Mouse (Mus musculus): ENCODE measurements around the gene Kif3a.
A peak's percentile ranks its signal among the peaks of the same experiment; 100 is the strongest.
"Not testable (repeated sequence)": the region's sequence is repeated elsewhere in the genome, so short reads cannot be mapped to it uniquely, and the experiment has no call there.

Gene Kif3a

GRCm38 (mm10) chr11:53543021-53543420, 24.2 kb upstream of the Kif3a start:
- DNase-seq (ENCODE audit: extremely low spot score, low spot score): no peak

- DNase-seq (ENCODE audit: extremely low spot score, low spot score): no peak
Measured at GRCm38 (mm10) chr11:53546271-53546670, 20.9 kb upstream of the Kif3a start.

- DNase-seq (ENCODE audit: extremely low spot score, low spot score): no peak
Measured at GRCm38 (mm10) chr11:53547566-53547965, 19.6 kb upstream of the Kif3a start.

- no peak for DNase-seq (ENCODE audit: extremely low spot score, low spot score)
Measured at GRCm38 (mm10) chr11:53548036-53548605, 19.1 kb upstream of the Kif3a start.

- DNase-seq (ENCODE audit: extremely low spot score, low spot score): no peak
Measured at GRCm38 (mm10) chr11:53550714-53551113, 16.5 kb upstream of the Kif3a start.

- no peak for DNase-seq (ENCODE audit: extremely low spot score, low spot score)
Measured at GRCm38 (mm10) chr11:53551754-53552153, 15.4 kb upstream of the Kif3a start.

GRCm38 (mm10) chr11:53556529-53556928, 10.7 kb upstream of the Kif3a start:
- not testable (repeated sequence) for DNase-seq (ENCODE audit: extremely low spot score, low spot score)

GRCm38 (mm10) chr11:53557992-53558391, 9.2 kb upstream of the Kif3a start:
- not testable (repeated sequence) for DNase-seq (ENCODE audit: extremely low spot score, low spot score)

GRCm38 (mm10) chr11:53559980-53560379, 7.2 kb upstream of the Kif3a start:
- not testable (repeated sequence) for DNase-seq (ENCODE audit: extremely low spot score, low spot score)

GRCm38 (mm10) chr11:53561986-53562385, 5.2 kb upstream of the Kif3a start:
- no peak for DNase-seq (ENCODE audit: extremely low spot score, low spot score)

GRCm38 (mm10) chr11:53566646-53567045, 533 bp upstream of the Kif3a start:
- DNase-seq (ENCODE audit: extremely low spot score, low spot score): no peak

GRCm38 (mm10) chr11:53580562-53580961, 13.4 kb downstream of the Kif3a start:
- DNase-seq (ENCODE audit: extremely low spot score, low spot score): no peak

GRCm38 (mm10) chr11:53583151-53583550, 16.0 kb downstream of the Kif3a start:
- no peak for DNase-seq (ENCODE audit: extremely low spot score, low spot score)

GRCm38 (mm10) chr11:53584849-53585248, 17.7 kb downstream of the Kif3a start:
- peak; percentile 18 for DNase-seq (ENCODE audit: extremely low spot score, low spot score)

- DNase-seq (ENCODE audit: extremely low spot score, low spot score): no peak
Measured at GRCm38 (mm10) chr11:53585510-53585909, 18.3 kb downstream of the Kif3a start.

- no peak for DNase-seq (ENCODE audit: extremely low spot score, low spot score)
Measured at GRCm38 (mm10) chr11:53588279-53588678, 21.1 kb downstream of the Kif3a start.

GRCm38 (mm10) chr11:53590368-53590768, 23.2 kb downstream of the Kif3a start:
- DNase-seq (ENCODE audit: extremely low spot score, low spot score): peak; percentile 44

GRCm38 (mm10) chr11:53591116-53591515, 23.9 kb downstream of the Kif3a start:
- DNase-seq (ENCODE audit: extremely low spot score, low spot score): no peak

GRCm38 (mm10) chr11:53604983-53605382, 37.8 kb downstream of the Kif3a start:
- DNase-seq (ENCODE audit: extremely low spot score, low spot score): no peak

- no peak for DNase-seq (ENCODE audit: extremely low spot score, low spot score)
Measured at GRCm38 (mm10) chr11:53605609-53606008, 38.4 kb downstream of the Kif3a start.

- DNase-seq (ENCODE audit: extremely low spot score, low spot score): no peak
Measured at GRCm38 (mm10) chr11:53609231-53609630, 42.1 kb downstream of the Kif3a start.

GRCm38 (mm10) chr11:53609672-53610071, 42.5 kb downstream of the Kif3a start:
- DNase-seq (ENCODE audit: extremely low spot score, low spot score): no peak

GRCm38 (mm10) chr11:53615172-53615571, 48.0 kb downstream of the Kif3a start:
- no peak for DNase-seq (ENCODE audit: extremely low spot score, low spot score)

GRCm38 (mm10) chr11:53615575-53615974, 48.4 kb downstream of the Kif3a start:
- no peak for DNase-seq (ENCODE audit: extremely low spot score, low spot score)

Data from neural tube, embryonic 10.5 days (tissue).